Mouse (Mus musculus) MEL (cell line): ENCODE results near the gene Abcc6. TPM values are rescaled to one million over a fixed set of nuclear protein-coding genes. Genes with fewer than 3 reads are reported as not detected.

Experiments used
- DNase-seq: peaks from one replicate; pipeline ENCODE4 v3.0.0; 2011; ENCODE audit warnings: low read depth, low spot score
- H3K27ac ChIP-seq: 2 replicates; pipeline ENCODE4 v1.5.1; 2012; ENCODE audit warnings: low read depth, mild to moderate bottlenecking, control low read depth, low read length, moderate library complexity; ENCODE audit not compliant: control insufficient read depth
- H3K27me3 ChIP-seq, 2 experiments: fragments of 150-350 bp in 1 of 2; sonication (generic) in 1 of 2; 2 replicates each; pipeline ENCODE4 v1.6.1; 2012; ENCODE audit warnings: low read length in 2 of 2, mild to moderate bottlenecking in 2 of 2, improper control_type of control experiment in 1 of 2, moderate library complexity in 1 of 2; ENCODE audit not compliant: insufficient read depth in 2 of 2, control insufficient read depth in 1 of 2
- H3K36me3 ChIP-seq, 2 experiments: 2 replicates each; pipeline ENCODE4 v1.6.1; 2012 to 2014; ENCODE audit warnings: low read length in 2 of 2, improper control_type of control experiment in 1 of 2, inconsistent platforms in 1 of 2, mild to moderate bottlenecking in 1 of 2; ENCODE audit not compliant: insufficient read depth in 2 of 2, control insufficient read depth in 1 of 2
- H3K4me1 ChIP-seq, 2 experiments: fragments of 150-350 bp in 1 of 2; sonication (generic) in 1 of 2; 2 replicates each; pipeline ENCODE4 v1.6.1; 2012; ENCODE audit warnings: low read length in 2 of 2, improper control_type of control experiment in 1 of 2, mild to moderate bottlenecking in 1 of 2; ENCODE audit not compliant: insufficient read depth in 2 of 2, control insufficient read depth in 1 of 2
- H3K4me3 ChIP-seq, 2 experiments: fragments of 150-350 bp in 1 of 2; sonication (generic) in 1 of 2; 2 replicates each; pipeline ENCODE4 v1.5.1; 2012; ENCODE audit warnings: low read depth in 2 of 2, low read length in 2 of 2, mild to moderate bottlenecking in 2 of 2, moderate library complexity in 2 of 2, control low read depth in 1 of 2, improper control_type of control experiment in 1 of 2; ENCODE audit not compliant: control insufficient read depth in 1 of 2, insufficient read depth in 1 of 2
- H3K79me2 ChIP-seq: 2 replicates; pipeline ENCODE4 v1.6.1; 2012; ENCODE audit warnings: mild to moderate bottlenecking, low read length, moderate library complexity; ENCODE audit not compliant: control insufficient read depth, poor library complexity, insufficient read depth
- H3K9ac ChIP-seq: 2 replicates; pipeline ENCODE4 v1.6.1; 2012; ENCODE audit warnings: low read depth, mild to moderate bottlenecking, control low read depth, low read length, moderate library complexity; ENCODE audit not compliant: control insufficient read depth, poor library complexity, severe bottlenecking
- H3K9me3 ChIP-seq: fragments of 150-350 bp; sonication (generic); replicated peaks from 2 replicates; pipeline ENCODE4 v1.6.1; 2012; ENCODE audit warnings: mild to moderate bottlenecking, low read length, improper control_type of control experiment, moderate library complexity; ENCODE audit not compliant: insufficient read depth
- BHLHE40 ChIP-seq: IDR thresholded peaks from 2 replicates; pipeline ENCODE4 v1.6.1; 2012; ENCODE audit warnings: low read depth, mild to moderate bottlenecking, inconsistent platforms, low read length, improper control_type of control experiment, borderline replicate concordance
- CHD2 ChIP-seq: IDR thresholded peaks from 2 replicates; pipeline ENCODE4 v1.6.1; 2011; ENCODE audit warnings: low read length, improper control_type of control experiment
- CTCF ChIP-seq, 3 experiments: IDR thresholded peaks in 2 of 3; conservative IDR thresholded peaks in 1 of 3; 2 replicates each; pipeline ENCODE4 v1.5.1; 2011 to 2012; ENCODE audit warnings: low read length in 3 of 3, low read depth in 2 of 3, mild to moderate bottlenecking in 2 of 3, improper control_type of control experiment in 1 of 3, inconsistent platforms in 1 of 3, mixed read lengths in 1 of 3, moderate library complexity in 1 of 3; ENCODE audit not compliant: control insufficient read depth in 1 of 3, insufficient read depth in 1 of 3, poor library complexity in 1 of 3, severe bottlenecking in 1 of 3
- E2F4 ChIP-seq: IDR thresholded peaks from 2 replicates; pipeline ENCODE4 v1.6.1; 2011; ENCODE audit warnings: low read depth, low read length, improper control_type of control experiment, borderline replicate concordance
- ELF1 ChIP-seq: IDR thresholded peaks from 2 replicates; pipeline ENCODE4 v1.6.1; 2014; ENCODE audit warnings: low read depth, mild to moderate bottlenecking, inconsistent platforms, low read length, improper control_type of control experiment, moderate library complexity
- ETS1 ChIP-seq: IDR thresholded peaks from 2 replicates; pipeline ENCODE4 v1.6.1; 2012; ENCODE audit warnings: low read depth, mild to moderate bottlenecking, inconsistent platforms, low read length, improper control_type of control experiment, moderate library complexity
- GABPA ChIP-seq: IDR thresholded peaks from 2 replicates; pipeline ENCODE4 v1.6.1; 2012; ENCODE audit warnings: low read depth, mild to moderate bottlenecking, inconsistent platforms, low read length, improper control_type of control experiment, moderate library complexity
- GATA1 ChIP-seq: IDR thresholded peaks from 2 replicates; pipeline ENCODE4 v1.6.1; 2011; ENCODE audit warnings: low read depth, low read length, improper control_type of control experiment
- HCFC1 ChIP-seq: IDR thresholded peaks from 2 replicates; pipeline ENCODE4 v1.6.1; 2012; ENCODE audit warnings: low read depth, mild to moderate bottlenecking, inconsistent platforms, low read length, improper control_type of control experiment, moderate library complexity
- JUND ChIP-seq: IDR thresholded peaks from 2 replicates; pipeline ENCODE4 v1.6.1; 2011; ENCODE audit warnings: low read depth, mild to moderate bottlenecking, improper control_type of control experiment, low read length
- MAFK ChIP-seq: IDR thresholded peaks from 2 replicates; pipeline ENCODE4 v1.6.1; 2011; ENCODE audit warnings: low read depth, mild to moderate bottlenecking, low read length, improper control_type of control experiment, borderline replicate concordance
- MAZ ChIP-seq: IDR thresholded peaks from 2 replicates; pipeline ENCODE4 v1.6.1; 2012; ENCODE audit warnings: low read depth, mild to moderate bottlenecking, inconsistent platforms, low read length, improper control_type of control experiment
- MEF2A ChIP-seq: IDR thresholded peaks from 2 replicates; pipeline ENCODE4 v1.6.1; 2014; ENCODE audit warnings: low read depth, mild to moderate bottlenecking, inconsistent platforms, low read length, improper control_type of control experiment; ENCODE audit not compliant: poor library complexity, insufficient replicate concordance, severe bottlenecking; ENCODE audit errors: extremely low read depth
- MXI1 ChIP-seq: IDR thresholded peaks from 2 replicates; pipeline ENCODE4 v1.6.1; 2011; ENCODE audit warnings: mild to moderate bottlenecking, low read depth, low read length, improper control_type of control experiment
- MYC ChIP-seq: IDR thresholded peaks from 2 replicates; pipeline ENCODE4 v1.6.1; 2011; ENCODE audit warnings: low read depth, mild to moderate bottlenecking, low read length, improper control_type of control experiment, moderate library complexity
- NELFE ChIP-seq: IDR thresholded peaks from 2 replicates; pipeline ENCODE4 v1.6.1; 2011; ENCODE audit warnings: low read depth, low read length, improper control_type of control experiment
- NRF1 ChIP-seq: IDR thresholded peaks from 2 replicates; pipeline ENCODE4 v1.6.1; 2014; ENCODE audit warnings: low read depth, mild to moderate bottlenecking, inconsistent platforms, low read length, improper control_type of control experiment, moderate library complexity; ENCODE audit not compliant: poor library complexity, insufficient read depth, severe bottlenecking
- POLR2AphosphoS5 ChIP-seq: IDR thresholded peaks from 2 replicates; pipeline ENCODE4 v1.6.1; 2012; ENCODE audit warnings: low read depth, borderline replicate concordance, mild to moderate bottlenecking, inconsistent platforms, low read length, moderate library complexity, mixed read lengths
- RAD21 ChIP-seq: IDR thresholded peaks from 2 replicates; pipeline ENCODE4 v1.6.1; 2011; ENCODE audit warnings: mild to moderate bottlenecking, low read depth, low read length, improper control_type of control experiment
- RCOR1 ChIP-seq: IDR thresholded peaks from 2 replicates; pipeline ENCODE4 v1.6.1; 2012; ENCODE audit warnings: low read depth, mild to moderate bottlenecking, inconsistent platforms, low read length, improper control_type of control experiment
- SMC3 ChIP-seq: IDR thresholded peaks from 2 replicates; pipeline ENCODE4 v1.6.1; 2011; ENCODE audit warnings: low read depth, low read length, improper control_type of control experiment
- TAL1 ChIP-seq: IDR thresholded peaks from 2 replicates; pipeline ENCODE4 v1.6.1; 2012; ENCODE audit warnings: mild to moderate bottlenecking, inconsistent platforms, low read length, moderate library complexity, mixed read lengths
- TBP ChIP-seq: IDR thresholded peaks from 2 replicates; pipeline ENCODE4 v1.8.0; 2011; ENCODE audit warnings: low read depth, low read length, improper control_type of control experiment
- TCF12 ChIP-seq: IDR thresholded peaks from 2 replicates; pipeline ENCODE4 v1.6.1; 2014; ENCODE audit warnings: low read depth, mild to moderate bottlenecking, inconsistent platforms, low read length, improper control_type of control experiment, moderate library complexity
- USF1 ChIP-seq: IDR thresholded peaks from 2 replicates; pipeline ENCODE4 v1.6.1; 2014; ENCODE audit warnings: low read depth, mild to moderate bottlenecking, inconsistent platforms, low read length, improper control_type of control experiment, moderate library complexity
- USF2 ChIP-seq, 2 experiments: IDR thresholded peaks; 2 replicates each; pipeline ENCODE4 v1.6.1; 2011 to 2012; ENCODE audit warnings: improper control_type of control experiment in 2 of 2, low read length in 2 of 2, borderline replicate concordance in 1 of 2, inconsistent platforms in 1 of 2, low read depth in 1 of 2, mild to moderate bottlenecking in 1 of 2; ENCODE audit not compliant: insufficient read depth in 1 of 2
- ZC3H11A ChIP-seq: IDR thresholded peaks from 2 replicates; pipeline ENCODE4 v1.6.1; 2012; ENCODE audit warnings: low read depth, mild to moderate bottlenecking, inconsistent platforms, low read length, improper control_type of control experiment
- ZKSCAN1 ChIP-seq: IDR thresholded peaks from 2 replicates; pipeline ENCODE4 v1.6.1; 2012; ENCODE audit warnings: low read depth, mild to moderate bottlenecking, inconsistent platforms, low read length, improper control_type of control experiment, moderate library complexity
- ZNF384 ChIP-seq: IDR thresholded peaks from 2 replicates; pipeline ENCODE4 v1.6.1; 2012; ENCODE audit warnings: low read depth, mild to moderate bottlenecking, inconsistent platforms, low read length, improper control_type of control experiment
- polyA plus RNA-seq, 2 experiments: library from polyadenylated mRNA; stranded (reverse) in 1 of 2; unstranded in 1 of 2; fragments of >175 nt in 1 of 2; fragments of >200 nt in 1 of 2; gene quantifications; 2 replicates each; pipeline versions ENCODE4 v1.2.1 to v1.2.4; 2012; ENCODE audit warnings: low replicate concordance in 2 of 2, low read depth in 1 of 2; ENCODE audit not compliant: insufficient read length in 2 of 2, insufficient read depth in 1 of 2, missing spikeins in 1 of 2
- total RNA-seq: library from RNA; depleted of rRNA; stranded (reverse); fragments of 300-350 nt; gene quantifications from 2 replicates; pipeline ENCODE4 v1.2.3, GENCODE M21; 2012

Abcc6 gene
- total and polyA plus RNA-seq, 3 experiments: 0.04 to 0.12 TPM; not detected in 1

GRCm38 (mm10) chr7:45971831-45972723, 58.0 kb downstream of the Abcc6 start:
- H3K27me3 ChIP-seq: peaks cover 0 to 3% of the 10 kb centered on the region in 2 experiments; a peak in 3 of 4 replicates
- H3K27ac ChIP-seq: no peak overlapping the region
- no peaks in the 10 kb centered on the region for H3K36me3 ChIP-seq
- no peaks in the 10 kb centered on the region for H3K79me2 ChIP-seq
- no peak overlapping the region for H3K9ac ChIP-seq
- no peak for DNase-seq
- H3K9me3 ChIP-seq: no peaks in the 10 kb centered on the region
- no peaks in the 10 kb centered on the region for H3K4me1 ChIP-seq
- H3K4me3 ChIP-seq: no peak overlapping the region
- TF ChIP-seq GATA1 (no peak), USF2 (IDR thresholded peaks at IDR 0.05; ENCODE audit: borderline replicate concordance in 1 of 2, insufficient read depth in 1 of 2, low read depth in 1 of 2, low read length in 2 of 2) (no peak), ZC3H11A (no peak), MXI1 (no peak), BHLHE40 (no peak), RCOR1 (no peak), ZKSCAN1 (no peak), ELF1 (no peak), USF1 (no peak)

- no peaks in the 10 kb centered on the region for H3K27me3 ChIP-seq
- no peaks in the 10 kb centered on the region for H3K79me2 ChIP-seq
- peaks cover 0 to 11% of the 10 kb centered on the region in 2 experiments; a peak in 3 of 4 replicates for H3K4me1 ChIP-seq
- DNase-seq: peak; percentile 80
- no peaks in the 10 kb centered on the region for H3K9me3 ChIP-seq
- H3K4me3 ChIP-seq: peak overlapping the region; percentile 60 to 64
- no peaks in the 10 kb centered on the region for H3K36me3 ChIP-seq
- peak overlapping the region; percentile 69 for H3K27ac ChIP-seq
- peak overlapping the region; percentile 53 for H3K9ac ChIP-seq
- TF ChIP-seq USF1: no peak
- TF ChIP-seq NELFE: no peak
- TF ChIP-seq JUND: no peak
- no peak for TF ChIP-seq MAZ
- 0 out of 2 replicates have a peak, but pooled peaks have one; percentile 43 for TF ChIP-seq HCFC1
- TF ChIP-seq ZNF384: no peak
- TF ChIP-seq E2F4: no peak
- TF ChIP-seq MAFK: no peak
- TF ChIP-seq MEF2A: no peak
- TF ChIP-seq TAL1: no peak
- no peak for TF ChIP-seq ELF1
- TF ChIP-seq NRF1: no peak
- no peak for TF ChIP-seq RCOR1
- 0 out of 2 replicates have a peak, but pooled peaks have one; percentile 28 for TF ChIP-seq TBP
- TF ChIP-seq GABPA: no peak
- TF ChIP-seq CTCF (IDR thresholded peaks at IDR 0.05 in 2 of 3, conservative IDR thresholded peaks at IDR 0.05 in 1 of 3; ENCODE audit: control insufficient read depth in 1 of 3, insufficient read depth in 1 of 3, low read depth in 2 of 3, low read length in 3 of 3, poor library complexity in 1 of 3, severe bottlenecking in 1 of 3): no peak
- no peak for TF ChIP-seq MYC
- no peak for TF ChIP-seq GATA1
- no peak for TF ChIP-seq CHD2
- TF ChIP-seq TCF12: 0 out of 2 replicates have a peak, but pooled peaks have one; percentile 27
- peak; percentile 83 for TF ChIP-seq ETS1
- no peak for TF ChIP-seq RAD21
- TF ChIP-seq USF2 (IDR thresholded peaks at IDR 0.05; ENCODE audit: borderline replicate concordance in 1 of 2, insufficient read depth in 1 of 2, low read depth in 1 of 2, low read length in 2 of 2): no peak
- TF ChIP-seq SMC3: no peak
- no peak for TF ChIP-seq POLR2AphosphoS5
These were observed 73.5 kb downstream of the Abcc6 start for GRCm38 (mm10) chr7:45956611-45957010.
